Mouse (Mus musculus) cerebellum, adult 2 months (tissue): Measurements from ENCODE around the gene Mitd1.

ENCODE experiments used
- CTCF ChIP-seq: fragments of 200-500 bp; IDR thresholded peaks from 2 replicates; pipeline ENCODE4 v1.5.1; 2011; ENCODE audit warnings: low read depth, mild to moderate bottlenecking, control low read depth, low read length, moderate library complexity, borderline replicate concordance; ENCODE audit not compliant: insufficient read depth
- POLR2A ChIP-seq: fragments of 200-500 bp; IDR thresholded peaks from 2 replicates; pipeline ENCODE4 v1.6.1; 2011; ENCODE audit warnings: low read length, control low read depth, borderline replicate concordance; ENCODE audit not compliant: insufficient read depth

DNA sequence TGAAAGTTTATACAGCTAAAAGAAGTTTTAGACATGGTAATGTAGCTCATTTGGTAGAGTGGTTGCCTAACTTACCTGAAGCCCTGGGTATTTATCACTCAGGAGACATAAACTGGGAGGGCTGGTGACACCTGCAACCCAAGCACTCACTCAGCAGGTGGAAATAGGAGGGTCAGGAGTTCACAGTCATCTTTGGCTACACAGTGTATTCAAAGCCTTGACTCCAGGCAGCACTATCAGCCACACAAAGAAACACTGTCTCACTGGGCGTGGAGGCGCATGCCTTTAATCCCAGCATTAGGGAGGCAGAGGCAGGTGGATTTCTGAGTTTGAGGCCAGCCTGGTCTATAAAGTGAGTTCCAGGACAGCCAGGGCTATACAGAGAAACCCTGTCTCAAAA lies 22.5 kb upstream of the Mitd1 start:
- TF ChIP-seq CTCF (no peak), POLR2A (no peak)
